Mouse (Mus musculus): Measurements from ENCODE around the gene Spaar.

- TF ChIP-seq POLR2AphosphoS2 (IDR thresholded peaks at IDR 0.05; ENCODE audit: insufficient read length, low read depth) (no peak), POLR2A (IDR thresholded peaks at IDR 0.05; ENCODE audit: insufficient read length, low read depth) (no peak), MAX (IDR thresholded peaks at IDR 0.05; ENCODE audit: low read depth) (no peak), TCF3 (IDR thresholded peaks at IDR 0.05; ENCODE audit: insufficient read length, low read depth) (no peak), MYOG (IDR thresholded peaks at IDR 0.05; ENCODE audit: control insufficient read depth in 1 of 3, insufficient read depth in 1 of 3, insufficient read length in 2 of 3, low read depth in 2 of 3) (no peak), TCF12 (IDR thresholded peaks at IDR 0.05; ENCODE audit: insufficient read depth, poor library complexity, severe bottlenecking) (no peak), MYOD1 (IDR thresholded peaks at IDR 0.05; ENCODE audit: control insufficient read depth in 1 of 3, insufficient read length in 2 of 3, low read depth in 2 of 3) (no peak), USF1 (IDR thresholded peaks at IDR 0.05; ENCODE audit: low read depth) (no peak), CEBPB (IDR thresholded peaks at IDR 0.05; ENCODE audit: insufficient read depth, poor library complexity, severe bottlenecking) (no peak)
Observed at GRCm38 (mm10) chr4:43798936-43799335, 69.1 kb downstream of the Spaar start.

All from myocyte (in vitro differentiated cells).